Mouse (Mus musculus) heart, postnatal 14 days (tissue): ENCODE results near the gene Map7d3. TPM values are rescaled to one million over a fixed set of nuclear protein-coding genes. Genes with fewer than 3 reads are reported as not detected.

Experiments used
- total RNA-seq, 2 experiments: library from RNA; stranded (reverse); gene quantifications; 2 replicates each; pipeline ENCODE4 v1.2.3; 2021

Map7d3 gene
- total RNA-seq, 2 experiments from 2014 or later = 0.78 to 1.3 TPM

Other genes with a start within 250 kb of the Map7d3 start
- gene Mmgt1, start 224.3 kb downstream of the Map7d3 start, total RNA-seq = 10 to 100 TPM; 26.3 to 28.6 TPM
- gene Slc9a6, start 212.6 kb downstream of the Map7d3 start, total RNA-seq = 10 to 100 TPM; 18.2 to 20.3 TPM
- gene Fhl1, start 90.5 kb downstream of the Map7d3 start, total RNA-seq = 100 to 1,000 TPM in 1 of 2 experiments, 10 to 100 TPM in 1; 98.3 to 107 TPM
- gene Adgrg4, start 47.8 kb upstream of the Map7d3 start, total RNA-seq = not detected
- not detected for gene Brs3, start 220.7 kb upstream of the Map7d3 start, total RNA-seq
- 10 to 100 TPM; 46.1 to 50.5 TPM for gene Htatsf1, start 231.3 kb upstream of the Map7d3 start, total RNA-seq